Mouse (Mus musculus) olfactory bulb, adult 2 months (tissue): Measurements from ENCODE around the gene Ranbp10.

Experiments
- CTCF ChIP-seq: fragments of 200-500 bp; IDR thresholded peaks from 2 replicates; pipeline ENCODE4 v1.5.1; 2012; ENCODE audit warnings: low read depth, mild to moderate bottlenecking, low read length, moderate library complexity; ENCODE audit not compliant: insufficient read depth
- POLR2A ChIP-seq: fragments of 200-500 bp; IDR thresholded peaks from 2 replicates; pipeline ENCODE4 v1.6.1; 2012; ENCODE audit warnings: mild to moderate bottlenecking, low read depth, low read length, moderate library complexity; ENCODE audit not compliant: insufficient read depth

GRCm38 (mm10) chr8:105722861-105723260 is 104.3 kb downstream of the Ranbp10 start:
- TF ChIP-seq CTCF (no peak), POLR2A (no peak)
